Mouse (Mus musculus) adrenal gland, postnatal 36 days (tissue): Measurements from ENCODE around the gene Samd14. TPM values are rescaled to one million over a fixed set of nuclear protein-coding genes. Genes with fewer than 3 reads are reported as not detected.
A peak's percentile ranks its signal among the peaks of the same experiment; 100 is the strongest.
"Not testable (repeated sequence)": the region's sequence is repeated elsewhere in the genome, so short reads cannot be mapped to it uniquely, and the experiment has no call there.

Experiments used
- DNase-seq, 2 experiments: peaks; one replicate each; pipeline ENCODE4 v3.0.0; 2021; ENCODE audit warnings: mixed read lengths in 1 of 2
- total RNA-seq, 2 experiments: library from RNA; stranded (reverse); gene quantifications; 2 replicates each; pipeline ENCODE4 v1.2.3; 2021

The Samd14 gene
- total RNA-seq, 2 experiments from 2014 or later = 3.2 to 3.4 TPM

DNA sequence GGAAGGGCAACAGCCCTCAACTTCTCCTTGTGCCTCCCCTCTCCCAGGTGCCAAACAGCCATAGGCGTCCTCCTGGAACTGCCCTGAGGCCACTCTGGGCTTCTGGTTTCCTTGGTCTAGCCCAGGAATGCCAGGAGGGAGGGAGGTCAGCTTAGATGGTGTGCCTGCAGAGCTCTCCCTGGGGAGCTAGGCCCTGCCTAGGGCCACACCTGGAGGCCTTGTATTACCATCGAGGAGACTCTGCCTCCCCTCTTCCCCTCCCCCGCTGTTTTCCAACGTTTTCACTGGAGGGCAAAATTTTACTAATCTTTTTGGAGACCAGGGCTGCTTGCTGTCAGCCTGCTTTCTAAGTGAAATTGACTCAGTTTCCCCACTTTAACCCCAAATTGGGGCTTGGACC lies 3.6 kb upstream of the Samd14 start:
- DNase-seq = no peak

DNA sequence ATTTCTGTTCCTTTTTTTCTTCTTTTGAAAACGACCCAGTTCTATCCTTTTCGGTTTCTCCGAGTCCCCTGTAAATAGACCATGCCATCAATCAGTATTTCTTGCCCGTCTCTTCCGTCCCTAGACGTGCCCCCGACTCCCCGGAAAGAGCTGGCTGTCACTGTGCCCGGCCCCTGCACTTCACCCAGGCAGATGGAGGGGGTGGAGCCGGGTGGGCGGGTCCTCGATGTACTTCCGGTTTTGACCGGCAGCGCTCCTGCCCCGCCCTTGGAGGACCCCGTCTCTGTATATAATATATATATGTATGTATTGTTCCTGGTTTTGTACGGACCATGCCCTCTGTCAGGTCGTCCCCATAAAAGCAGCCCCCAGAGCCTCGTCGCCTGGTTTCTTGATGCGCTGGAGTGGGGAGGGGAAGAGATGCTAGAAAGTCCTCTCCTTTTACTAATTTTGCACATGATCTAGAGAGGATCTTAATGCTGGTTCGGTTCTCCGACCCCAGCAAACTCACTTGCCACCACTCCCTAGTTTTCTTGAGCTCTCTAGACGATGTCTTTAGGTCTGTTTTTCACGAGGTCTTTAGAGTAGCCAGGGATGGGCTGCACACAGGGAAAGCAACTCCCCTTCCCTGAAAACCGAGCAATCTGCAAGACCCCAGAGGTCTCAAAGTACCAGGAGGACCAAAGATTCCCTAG lies 3.0 kb upstream of the Samd14 start:
- DNase-seq = peak; percentile 86 to 93

DNA sequence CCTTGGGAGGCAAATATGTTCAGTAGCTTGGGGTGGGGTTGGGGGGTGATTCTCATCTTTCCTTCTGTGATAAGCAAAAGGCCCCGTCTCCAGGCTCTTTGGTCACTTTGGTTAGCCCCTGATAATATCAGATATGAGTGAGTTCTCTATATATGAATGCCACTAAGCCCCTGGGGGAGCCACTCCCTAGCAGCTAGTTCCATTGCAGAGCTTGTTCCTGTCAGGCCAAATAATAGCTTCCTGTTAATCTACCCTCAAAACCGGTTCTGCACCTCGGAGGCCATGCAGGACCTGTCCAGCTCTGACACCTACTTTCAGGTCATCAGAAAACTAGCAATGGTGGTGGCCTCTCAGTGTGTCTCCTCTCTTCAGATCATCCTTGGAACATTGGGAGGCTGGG lies 2.3 kb upstream of the Samd14 start:
- no peak for DNase-seq

DNA sequence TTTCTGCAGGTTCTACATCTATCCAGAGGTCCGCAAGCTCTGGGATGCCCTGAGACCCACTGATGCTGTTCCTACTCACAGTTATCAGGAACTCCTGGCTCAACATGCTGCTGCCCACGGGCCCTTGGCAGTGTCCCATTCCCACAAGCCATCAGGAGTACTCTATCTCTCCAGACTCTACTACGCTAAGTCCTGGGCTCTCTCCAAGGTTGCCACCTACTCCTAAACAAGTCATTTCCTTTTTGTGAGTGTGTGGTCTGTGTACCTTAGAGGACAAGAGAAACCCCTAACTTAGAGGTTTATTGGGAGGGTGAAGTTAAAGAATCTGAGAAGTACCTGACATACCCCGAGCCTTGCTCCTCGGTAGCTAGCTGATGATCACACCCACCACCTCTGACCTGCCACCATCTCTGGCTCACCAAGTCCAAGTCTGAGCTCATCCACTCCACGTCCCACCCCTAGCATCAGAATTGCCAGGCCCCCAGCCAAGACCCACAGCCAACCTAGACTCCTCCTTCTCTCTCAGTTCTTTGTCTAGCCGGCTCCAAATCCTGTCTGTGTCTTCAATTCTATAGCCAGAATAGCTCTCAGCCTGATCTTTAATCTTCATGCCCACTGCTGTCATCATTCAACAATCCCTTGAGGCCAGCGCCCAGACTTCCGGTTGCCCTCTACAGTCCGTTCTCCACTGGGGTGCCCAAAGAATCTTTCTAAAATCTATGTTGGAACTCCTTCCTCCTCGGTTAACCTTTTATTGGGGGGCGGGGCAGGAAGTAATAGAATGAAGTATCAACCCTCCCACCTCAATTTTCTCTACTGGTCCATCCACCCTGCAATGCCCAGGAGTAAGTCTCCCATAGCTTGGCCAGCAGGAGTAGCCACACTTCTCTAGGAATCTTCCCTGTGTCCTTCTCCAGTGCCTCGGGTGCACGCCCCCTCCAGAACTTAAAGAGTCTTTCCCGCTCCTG lies 734 bp upstream of the Samd14 start:
- no peak for DNase-seq

DNA sequence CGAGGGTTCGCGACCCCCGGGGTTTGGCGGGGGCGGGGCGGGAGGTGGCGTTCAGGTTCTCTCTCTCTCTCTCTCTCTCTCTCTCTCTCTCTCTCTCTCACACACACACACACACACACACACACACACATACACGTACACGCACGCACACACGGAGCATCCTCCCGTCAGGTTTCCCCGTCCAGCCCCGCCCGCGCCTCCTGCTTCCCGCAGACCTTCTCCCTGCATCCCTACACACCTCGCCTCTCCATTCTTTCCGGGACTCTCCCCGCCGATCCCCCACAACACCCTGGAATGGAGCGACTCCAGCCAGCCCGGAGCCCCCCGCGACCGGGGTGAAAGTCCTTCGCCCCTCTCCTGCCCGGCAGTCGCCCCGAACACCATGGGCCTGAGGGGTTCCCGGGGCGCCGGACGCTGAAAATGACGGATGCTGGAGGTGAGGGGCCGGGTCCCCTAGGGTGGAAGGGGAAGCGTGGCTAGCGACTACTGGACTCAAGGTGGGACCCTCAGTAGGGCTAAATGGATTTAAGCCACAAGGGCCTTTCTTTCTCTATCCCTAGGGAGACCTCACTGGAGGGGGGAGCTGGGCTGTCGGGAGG lies 561 bp downstream of the Samd14 start:
- peak in 1 of 2 experiments; percentile 37 for DNase-seq

DNA sequence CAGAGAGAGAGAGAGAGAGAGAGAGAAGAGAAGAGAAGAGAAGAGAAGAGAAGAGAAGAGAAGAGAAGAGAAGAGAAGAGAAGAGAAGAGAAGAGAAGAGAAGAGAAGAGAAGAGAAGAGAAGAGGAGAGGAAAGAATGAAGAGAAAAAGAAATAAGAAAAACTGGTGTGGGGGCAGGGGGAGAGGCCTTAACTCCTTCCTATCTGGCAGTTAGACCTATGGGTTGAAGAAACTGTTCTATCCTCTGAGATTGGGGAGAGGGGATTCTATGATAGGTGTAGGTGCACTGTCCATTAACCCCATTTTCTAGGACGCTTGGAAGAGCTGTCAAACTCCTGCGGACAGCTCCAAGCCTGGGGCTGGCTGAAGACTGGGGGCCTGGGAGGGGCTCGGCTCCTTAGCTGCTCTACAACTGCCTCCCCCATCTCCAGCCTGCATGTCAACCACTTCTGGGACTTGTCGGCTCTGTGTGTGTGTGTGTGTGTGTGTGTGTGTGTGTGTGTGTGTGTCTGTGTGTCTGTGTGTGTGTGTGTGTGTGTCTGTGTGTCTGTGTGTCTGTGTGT lies 1.2 kb downstream of the Samd14 start:
- DNase-seq = not testable (repeated sequence)

DNA sequence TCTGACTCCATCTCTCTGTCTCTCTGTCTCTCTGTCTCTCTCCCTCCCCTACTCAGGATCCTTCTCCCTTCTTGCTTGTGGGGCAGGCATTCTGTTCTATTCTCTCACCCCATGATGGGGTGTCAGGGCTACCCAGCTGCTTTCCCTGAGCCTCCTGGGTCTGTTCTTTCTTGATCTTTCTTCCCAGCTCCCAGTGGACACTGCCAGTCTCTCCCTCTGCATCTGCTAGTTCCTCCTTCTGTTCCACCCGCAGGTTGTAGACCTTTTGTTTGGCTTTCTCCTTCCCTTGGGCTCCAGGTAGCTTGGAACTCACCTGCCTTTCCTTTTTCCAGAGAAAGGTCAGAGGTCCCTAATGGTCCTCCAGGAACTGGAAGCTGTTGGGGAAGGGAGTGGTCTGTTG lies 1.7 kb downstream of the Samd14 start:
- no peak for DNase-seq

DNA sequence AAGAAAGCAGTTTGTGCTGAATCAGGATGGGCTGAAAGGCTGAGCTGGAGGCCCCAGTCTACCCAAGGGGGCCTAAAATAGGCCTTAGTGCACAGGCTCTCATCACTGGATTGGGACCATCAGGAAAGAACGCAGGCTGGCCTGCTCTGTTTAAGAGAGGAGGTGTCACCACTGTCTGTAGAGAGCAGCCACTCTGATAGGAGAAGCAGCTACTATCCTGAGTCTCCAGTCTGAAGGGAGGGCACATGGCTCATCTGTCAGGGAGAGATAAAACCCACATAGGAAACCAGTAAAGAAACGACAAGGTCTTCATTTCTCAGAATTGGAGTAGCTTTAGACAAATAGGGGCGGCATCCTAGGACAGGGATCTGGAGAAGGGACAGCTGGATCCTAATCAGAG lies 2.4 kb downstream of the Samd14 start:
- DNase-seq = no peak

DNA sequence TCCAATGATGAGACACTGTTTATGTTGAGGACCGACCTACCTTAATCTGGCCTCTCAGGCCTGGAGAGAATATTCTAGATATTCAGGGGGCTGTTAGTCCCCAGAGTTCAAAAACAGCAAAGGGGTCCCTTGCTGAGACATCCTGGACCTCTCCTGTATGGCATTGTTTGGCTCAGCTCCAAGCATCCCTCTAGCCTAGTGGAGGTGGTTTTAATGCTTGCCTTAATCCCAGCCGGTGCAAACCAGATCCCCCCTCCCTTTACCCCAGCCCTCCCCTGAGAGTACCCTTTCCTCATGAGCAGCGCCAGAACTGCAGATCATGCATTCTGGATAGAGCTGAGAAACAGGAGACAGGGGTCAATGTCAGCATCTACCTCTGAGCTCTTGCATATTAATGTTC lies 2.8 kb downstream of the Samd14 start:
- no peak for DNase-seq

DNA sequence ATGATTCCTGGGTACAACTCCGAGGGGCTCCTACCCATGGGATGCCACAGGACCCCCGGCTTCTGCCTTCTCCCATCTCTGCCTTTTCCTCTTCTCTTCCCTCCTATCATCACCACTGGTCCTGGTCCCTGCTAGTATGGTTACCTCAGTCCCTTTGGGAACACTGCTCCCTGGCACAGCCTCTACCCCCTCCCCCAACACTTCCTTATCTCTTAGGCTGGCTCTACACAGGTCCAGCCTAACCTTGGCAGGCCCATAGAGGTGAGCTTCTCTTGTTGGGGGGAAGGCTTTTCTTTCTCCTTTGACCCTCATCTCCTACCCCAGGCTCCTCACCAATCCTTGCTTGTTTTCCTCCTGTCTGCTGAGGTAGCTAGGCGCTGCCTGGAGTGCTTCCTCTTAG lies 5.8 kb downstream of the Samd14 start:
- no peak for DNase-seq

DNA sequence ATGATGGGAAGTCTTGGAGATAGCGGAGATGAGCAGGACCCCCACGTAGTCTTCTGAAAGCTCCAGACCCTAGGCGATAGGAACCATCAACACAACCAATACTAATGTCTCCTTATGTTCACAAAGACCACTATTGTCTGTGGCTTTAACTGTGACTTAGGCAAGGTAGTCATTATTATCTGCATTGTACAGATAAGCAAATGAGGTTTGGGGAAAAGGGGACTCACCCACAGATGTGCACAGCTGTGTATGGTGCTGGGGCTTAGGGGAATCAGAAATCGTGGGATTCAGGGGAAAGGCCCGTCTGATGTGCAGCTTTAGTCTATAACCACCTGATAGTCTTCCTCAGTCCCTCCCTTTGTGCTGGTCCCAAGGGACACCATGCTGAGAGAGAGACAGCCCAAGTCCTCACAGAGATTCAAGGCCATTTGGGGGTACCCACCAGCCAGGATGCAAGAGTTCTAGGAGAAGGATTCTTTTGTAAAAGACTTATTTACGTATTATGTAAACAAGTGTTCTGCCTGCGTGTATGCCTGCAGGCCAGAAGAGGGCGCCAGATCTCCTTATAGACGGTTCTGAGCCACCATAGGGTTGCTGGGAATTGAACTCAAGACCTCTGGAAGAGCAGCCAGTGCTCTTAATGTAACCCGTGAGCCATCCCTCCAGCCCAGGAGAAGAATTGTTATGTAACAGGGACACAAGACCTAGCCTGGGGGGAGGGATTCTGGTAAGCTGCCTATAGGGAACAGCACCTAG lies 12.7 kb downstream of the Samd14 start:
- DNase-seq = no peak

DNA sequence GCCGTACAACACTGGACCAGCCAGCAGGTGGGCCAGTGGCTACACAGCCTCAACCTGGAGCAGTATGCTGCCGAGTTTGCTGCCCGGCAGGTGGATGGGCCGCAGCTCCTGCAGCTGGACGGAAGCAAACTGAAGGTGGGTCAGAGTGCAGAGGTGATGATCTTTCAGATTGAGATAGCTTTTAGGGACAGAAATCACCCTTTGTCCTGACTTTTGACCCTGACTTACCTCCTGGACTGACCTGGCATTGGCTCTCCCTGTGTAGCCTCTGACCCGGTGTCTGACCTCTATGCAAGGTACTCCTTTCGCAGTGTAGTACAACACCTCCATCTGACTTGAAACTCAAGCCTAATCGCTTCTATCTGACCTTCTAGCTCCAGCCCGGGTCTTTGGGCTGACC lies 13.8 kb downstream of the Samd14 start:
- no peak for DNase-seq

DNA sequence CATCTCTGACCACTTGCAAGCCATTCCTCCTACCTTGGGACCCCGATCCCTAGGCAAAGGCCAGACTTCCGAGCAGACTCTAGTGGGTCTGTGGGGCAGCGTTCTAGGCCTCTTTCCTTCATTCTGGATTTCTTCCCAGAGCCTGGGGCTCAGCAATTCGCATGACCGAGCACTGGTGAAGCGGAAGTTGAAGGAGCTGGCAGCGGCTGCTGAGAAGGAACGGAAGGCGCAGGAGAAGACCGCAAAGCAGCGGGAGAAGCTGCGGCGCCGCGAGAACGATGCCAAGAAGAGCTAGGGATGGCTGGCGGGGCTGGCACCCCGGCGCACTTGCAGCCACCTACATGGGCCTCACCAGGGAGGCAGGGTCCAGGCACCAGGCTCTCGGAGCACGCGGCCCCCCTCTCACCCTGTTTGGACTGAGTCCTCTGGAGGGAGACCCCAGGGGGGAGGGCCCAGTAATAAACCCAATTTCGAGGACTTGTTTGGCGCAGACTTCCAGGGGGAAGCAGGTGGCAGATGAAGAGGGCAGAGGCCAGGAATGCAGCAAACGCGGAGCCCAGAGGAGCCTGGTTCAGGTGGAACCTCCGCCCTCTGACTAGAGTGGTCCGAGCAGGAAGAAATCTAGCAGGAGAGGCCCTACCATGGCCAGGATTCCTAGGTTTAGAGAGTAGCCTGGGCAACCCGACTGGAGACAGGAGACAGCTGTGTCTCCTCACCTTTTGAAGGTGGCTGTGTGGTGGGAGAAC lies 14.9 kb downstream of the Samd14 start:
- DNase-seq = no peak

DNA sequence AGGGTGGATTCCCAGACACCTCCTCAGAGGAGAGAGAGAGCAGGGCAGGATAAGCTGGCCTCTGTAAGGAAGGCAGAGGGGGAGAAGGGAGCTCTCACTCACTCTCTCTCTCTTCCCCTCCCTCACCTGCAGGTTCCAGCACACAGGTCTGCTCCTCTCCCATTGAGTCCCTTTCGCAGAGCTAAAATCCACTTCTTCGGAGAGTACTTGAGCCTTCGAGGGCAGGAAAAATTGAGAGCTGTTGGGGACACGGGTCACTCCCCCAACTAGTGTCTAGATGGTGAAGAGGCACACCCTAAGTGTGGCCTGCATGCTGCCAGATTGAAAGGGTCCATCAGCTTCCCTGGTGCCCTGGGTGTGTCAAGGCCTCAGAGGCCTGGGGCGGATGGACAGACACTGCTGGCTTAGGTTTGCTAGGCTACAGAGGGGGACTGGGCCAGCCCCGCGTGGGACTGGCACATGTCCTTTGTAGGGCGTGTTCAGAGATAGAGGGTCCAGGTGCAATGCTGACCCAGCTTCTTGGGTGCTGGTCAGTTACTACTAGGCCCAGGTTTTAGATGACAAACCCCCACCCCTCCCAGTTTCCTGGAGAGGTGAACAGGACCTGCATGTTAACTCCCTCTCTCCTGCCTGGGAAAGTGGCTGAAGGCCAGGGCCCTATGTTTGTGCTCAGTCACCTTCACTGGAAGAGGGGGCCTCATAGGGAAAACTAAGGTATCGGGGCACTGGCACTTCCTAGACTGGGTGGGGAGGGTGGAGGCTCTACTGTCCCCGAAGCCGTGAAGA lies 15.7 kb downstream of the Samd14 start:
- no peak for DNase-seq

DNA sequence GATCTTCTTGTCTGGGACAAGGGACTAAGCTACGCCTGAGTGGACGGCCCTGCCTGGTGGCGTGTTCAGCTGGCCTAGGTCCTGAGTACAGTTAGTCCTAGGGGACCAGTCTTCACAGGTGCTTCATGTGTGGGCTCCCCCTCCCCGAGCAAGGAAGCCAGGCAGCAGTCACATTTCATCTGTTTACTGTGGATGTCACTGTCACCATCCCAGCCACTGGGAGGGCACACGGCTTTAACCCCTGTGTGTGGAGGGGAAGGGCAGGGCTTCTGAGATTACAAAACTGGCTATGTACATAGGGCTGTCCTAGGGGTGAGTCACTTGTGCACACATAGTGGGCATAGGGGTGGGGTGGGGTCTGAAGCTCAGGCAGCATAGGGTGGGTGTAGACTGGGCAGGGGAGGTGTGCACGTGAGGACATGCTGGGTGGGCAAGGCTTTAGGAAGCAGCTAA lies 16.4 kb downstream of the Samd14 start:
- no peak for DNase-seq

DNA sequence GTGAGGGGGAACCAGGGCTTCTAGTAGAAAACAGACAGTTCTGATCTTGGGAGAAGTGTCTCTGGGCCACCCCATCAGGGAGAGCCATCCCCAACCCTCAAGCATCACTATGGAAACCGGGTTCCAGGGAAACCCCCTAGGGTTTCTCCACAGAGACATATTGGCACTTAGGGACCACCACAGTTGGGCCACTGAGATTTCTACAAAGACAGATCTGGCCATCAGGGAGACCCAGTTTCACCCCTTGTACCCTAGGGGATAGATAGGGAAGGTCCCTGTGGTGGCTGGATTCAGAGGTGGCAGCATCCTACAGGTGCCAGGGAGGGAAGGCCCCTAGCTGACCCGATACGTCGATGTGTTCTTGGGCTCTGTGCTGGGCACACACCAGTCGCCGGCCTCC lies 17.2 kb downstream of the Samd14 start:
- no peak for DNase-seq

DNA sequence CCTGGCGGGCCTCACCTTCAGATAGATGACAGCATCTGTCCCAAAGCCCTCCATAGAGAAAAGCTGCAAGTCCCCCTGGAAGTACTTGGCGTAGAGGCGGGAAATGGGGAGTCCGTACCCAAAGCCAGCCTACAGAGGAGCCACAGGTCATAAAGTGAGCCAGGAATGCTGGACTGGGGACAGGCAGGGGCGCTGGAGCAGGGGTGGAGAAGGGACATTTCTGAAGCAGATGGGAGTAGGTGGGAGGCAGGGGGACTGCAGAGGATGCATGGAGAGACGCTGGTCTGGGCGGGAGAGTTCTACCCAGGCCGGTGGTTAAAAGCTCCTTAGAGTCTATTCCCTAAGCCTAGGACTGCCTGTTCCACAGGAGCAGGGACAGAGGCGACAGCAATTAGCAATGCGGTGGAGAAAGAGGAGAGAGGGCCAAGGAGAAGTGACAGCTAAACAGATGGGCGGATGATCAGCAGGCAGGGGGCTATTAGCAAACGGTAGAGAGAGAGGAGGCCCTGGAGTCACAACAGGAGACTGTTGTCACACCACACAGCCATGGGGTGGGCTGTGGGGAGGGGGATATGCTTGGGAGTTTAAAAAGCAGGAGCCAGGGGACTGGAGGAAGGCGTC lies 18.3 kb downstream of the Samd14 start:
- DNase-seq = no peak

DNA sequence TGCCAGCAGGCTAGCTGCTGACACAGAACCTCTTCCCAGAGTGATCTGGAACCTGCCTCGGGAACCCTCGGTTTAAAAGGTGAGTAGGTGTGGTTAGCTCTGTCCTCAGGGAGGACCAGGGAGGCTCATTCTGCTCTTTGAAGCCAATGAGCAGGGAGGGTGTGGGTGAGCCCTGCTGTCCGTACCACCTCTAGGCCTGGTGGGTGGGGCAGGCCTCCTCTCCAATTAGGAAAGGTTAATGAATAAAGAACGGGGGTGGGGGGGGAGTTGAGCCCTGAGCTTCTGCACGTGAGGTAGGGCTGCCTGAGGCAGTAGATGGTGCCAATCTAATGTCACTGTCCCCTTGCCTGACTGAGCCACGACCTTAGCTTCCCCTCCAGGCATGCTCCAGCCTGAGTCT lies 23.3 kb downstream of the Samd14 start:
- DNase-seq = no peak

DNA sequence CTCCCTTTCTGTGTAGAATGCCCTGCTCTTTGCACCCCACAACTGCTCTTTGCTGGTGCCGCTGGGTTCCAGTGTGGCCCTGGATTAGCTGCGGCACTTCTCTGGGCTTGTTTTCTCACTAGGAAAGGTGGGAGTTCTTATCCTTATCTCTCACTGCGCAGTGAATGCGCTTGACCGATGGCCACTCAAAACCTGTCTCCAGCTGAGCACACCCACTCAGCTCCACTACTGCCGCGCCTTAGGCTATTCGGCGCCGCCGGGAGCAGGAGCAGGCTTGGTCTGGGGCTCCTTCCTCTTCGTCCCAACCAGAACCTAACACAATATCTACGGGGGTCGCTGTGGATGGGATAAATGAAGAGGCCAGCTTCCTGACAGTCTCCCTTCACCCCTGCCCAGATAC lies 23.9 kb downstream of the Samd14 start:
- DNase-seq = no peak

DNA sequence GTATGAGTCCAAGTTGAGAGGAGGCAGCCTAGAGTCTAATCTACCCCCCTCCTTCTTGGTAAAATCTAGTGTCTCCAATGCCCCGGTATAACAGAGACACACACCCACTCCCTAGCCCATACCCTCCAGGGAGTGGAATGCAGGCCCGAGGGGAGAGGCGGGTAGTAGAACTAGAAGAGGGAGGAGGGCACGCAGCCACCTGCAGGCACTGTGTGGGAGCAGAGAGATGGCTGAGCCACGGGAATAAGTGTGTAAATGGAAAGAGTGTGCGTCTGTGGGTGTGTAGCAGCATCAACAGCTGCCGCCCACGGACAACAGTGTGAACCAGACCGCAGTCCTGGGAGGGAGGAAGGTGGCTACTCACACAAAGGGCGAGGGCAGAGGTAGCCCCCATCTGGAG lies 25.2 kb downstream of the Samd14 start:
- no peak for DNase-seq
